Mouse (Mus musculus) stomach, postnatal 0 days (tissue): Measurements from ENCODE around the gene Tmem59l. TPM values are rescaled to one million over a fixed set of nuclear protein-coding genes. Genes with fewer than 3 reads are reported as not detected.
A peak's percentile ranks its signal among the peaks of the same experiment; 100 is the strongest.

Source experiments
- ATAC-seq: fragments of 200-750 bp; cut with Nextera tagmentation; 2 replicates; pipeline ENCODE4 v1.8.0; 2017; ENCODE audit not compliant: low FRiP score, low TSS enrichment
- DNase-seq: peaks from one replicate; pipeline ENCODE4 v3.0.0-alpha.2; 2016; ENCODE audit warnings: low spot score
- H3K27ac ChIP-seq: fragments of 300-500 bp; sonication (generic); replicated peaks from 2 replicates; pipeline ENCODE4 v1.5.1; 2014; ENCODE audit warnings: mild to moderate bottlenecking, control low read depth
- H3K27me3 ChIP-seq: fragments of 300-500 bp; sonication (generic); 2 replicates; pipeline ENCODE4 v1.6.1; 2014; ENCODE audit warnings: low read length; ENCODE audit not compliant: control insufficient read depth, insufficient read depth
- H3K36me3 ChIP-seq: fragments of 300-500 bp; sonication (generic); 2 replicates; pipeline ENCODE4 v1.6.1; 2014; ENCODE audit warnings: low read length, mixed read lengths; ENCODE audit not compliant: control insufficient read depth, insufficient read depth
- H3K4me1 ChIP-seq: fragments of 300-500 bp; sonication (generic); replicated peaks from 2 replicates; pipeline ENCODE4 v1.6.1; 2014; ENCODE audit warnings: antibody characterized with exemption; ENCODE audit not compliant: control insufficient read depth, insufficient read depth
- H3K4me2 ChIP-seq: fragments of 300-500 bp; sonication (generic); replicated peaks from 2 replicates; pipeline ENCODE4 v1.6.1; 2014; ENCODE audit warnings: low read depth, mild to moderate bottlenecking, control low read depth, moderate library complexity
- H3K4me3 ChIP-seq: fragments of 300-500 bp; sonication (generic); 2 replicates; pipeline ENCODE4 v1.5.1; 2014; ENCODE audit warnings: low read depth, low read length, control low read depth
- H3K9ac ChIP-seq: fragments of 300-500 bp; sonication (generic); 2 replicates; pipeline ENCODE4 v1.6.1; 2014; ENCODE audit warnings: mild to moderate bottlenecking, low read length, control low read depth, mixed read lengths
- H3K9me3 ChIP-seq: fragments of 300-500 bp; sonication (generic); 2 replicates; pipeline ENCODE4 v1.6.1; 2016; ENCODE audit warnings: low read length; ENCODE audit not compliant: control insufficient read depth
- CTCF ChIP-seq: IDR thresholded peaks from 2 replicates; pipeline ENCODE4 v1.5.1; 2016; ENCODE audit warnings: antibody characterized with exemption, low read depth, mild to moderate bottlenecking, moderate library complexity
- EP300 ChIP-seq: optimal IDR thresholded peaks from 2 replicates; pipeline ENCODE3; 2016; ENCODE audit warnings: antibody characterized with exemption
- WGBS: fragments of 180-500 bp; shearing (Covaris S2); extraction: QIAGEN DNeasy Blood & Tissue Kit; methylation state at CpG from one replicate; pipeline ENCODE4 v1.1.7; 2014; 5-methylcytosine and 5-hydroxymethylcytosine counted together
- polyA plus RNA-seq: library from polyadenylated mRNA; unstranded; fragments of >200 nt; fragmentation: Nextera tagmentation; extraction: Ambion mirVana; gene quantifications from 2 replicates; pipeline ENCODE4 v1.2.1, GENCODE M21; 2015

Tmem59l gene
- polyA plus RNA-seq, 1 experiment from 2014 or later = 2.4 TPM

GRCm38 (mm10) chr8:70487993-70488796 is 1.0 kb upstream of the Tmem59l start:
- no peak overlapping the region for H3K27ac ChIP-seq
- H3K9me3 ChIP-seq = no peaks in the 10 kb centered on the region
- H3K9ac ChIP-seq = peak overlapping the region; percentile 27; the same call in 1 of the 2 replicates
- peak overlapping the region; percentile 50 for H3K4me2 ChIP-seq
- DNase-seq = peak; percentile 47
- H3K36me3 ChIP-seq = no peaks in the 10 kb centered on the region
- H3K4me1 ChIP-seq = 0 out of 2 replicates have a peak, but pooled peaks cover 4% of the 10 kb centered on the region
- WGBS = 7% methylated on average over 55 of the region's 55 CpGs
- TF ChIP-seq EP300 = no peak
- H3K27me3 ChIP-seq = peaks cover 35% of the 10 kb centered on the region; the same call in 1 of the 2 replicates
- no peak for ATAC-seq
- H3K4me3 ChIP-seq = peak overlapping the region; percentile 31

- WGBS = 64% methylated on average over 7 of the region's 7 CpGs
- no peak overlapping the region for H3K4me3 ChIP-seq
- no peak overlapping the region for H3K4me2 ChIP-seq
- H3K9ac ChIP-seq = no peak overlapping the region
- ATAC-seq = no peak
- peaks cover 20% of the 10 kb centered on the region; the same call in 1 of the 2 replicates for H3K27me3 ChIP-seq
- no peaks in the 10 kb centered on the region for H3K36me3 ChIP-seq
- no peaks in the 10 kb centered on the region for H3K9me3 ChIP-seq
- no peak for DNase-seq
- no peak for TF ChIP-seq EP300
- no peak for TF ChIP-seq CTCF
- no peak overlapping the region for H3K27ac ChIP-seq
- 0 out of 2 replicates have a peak, but pooled peaks cover 4% of the 10 kb centered on the region for H3K4me1 ChIP-seq
These were observed 922 bp downstream of the Tmem59l start for GRCm38 (mm10) chr8:70486191-70486681.

GRCm38 (mm10) chr8:70482943-70483342 is 4.2 kb downstream of the Tmem59l start:
- Histone ChIP-seq H3K36me3 (no peaks in the 10 kb centered on the region), H3K4me1 (no peaks in the 10 kb centered on the region), H3K4me3 (no peak overlapping the region), H3K9me3 (no peaks in the 10 kb centered on the region), H3K9ac (no peak overlapping the region), H3K4me2 (no peak overlapping the region), H3K27ac (no peak overlapping the region), H3K27me3 (peaks cover 4% of the 10 kb centered on the region; the same call in 1 of the 2 replicates)
- ATAC-seq (peak; percentile 21; the same call in 1 of the 2 replicates), DNase-seq (no peak)
- 52% methylated on average over 2 of the region's 2 CpGs for WGBS
- TF ChIP-seq EP300 (no peak), CTCF (no peak)

- ATAC-seq = no peak
- 81% methylated on average over 3 of the region's 3 CpGs for WGBS
- Histone ChIP-seq H3K4me2 (no peak overlapping the region), H3K9me3 (no peaks in the 10 kb centered on the region), H3K27me3 (peaks cover under 1% of the 10 kb centered on the region; the same call in 1 of the 2 replicates), H3K4me3 (no peak overlapping the region), H3K4me1 (0 out of 2 replicates have a peak, but pooled peaks cover 2% of the 10 kb centered on the region), H3K27ac (no peak overlapping the region), H3K9ac (no peak overlapping the region), H3K36me3 (no peaks in the 10 kb centered on the region)
- TF ChIP-seq CTCF (no peak), EP300 (no peak)
- DNase-seq = no peak
These were observed 5.2 kb downstream of the Tmem59l start for GRCm38 (mm10) chr8:70481908-70482307.

GRCm38 (mm10) chr8:70477269-70477982 is 9.7 kb downstream of the Tmem59l start:
- Histone ChIP-seq H3K27me3 (no peaks in the 10 kb centered on the region), H3K4me3 (peak overlapping the region; percentile 83), H3K4me2 (peak overlapping the region; percentile 98), H3K9ac (peak overlapping the region; percentile 35; the same call in 1 of the 2 replicates), H3K36me3 (no peaks in the 10 kb centered on the region), H3K27ac (peak overlapping the region; percentile 53), H3K9me3 (no peaks in the 10 kb centered on the region), H3K4me1 (0 out of 2 replicates have a peak, but pooled peaks cover 2% of the 10 kb centered on the region)
- DNase-seq (peak; percentile 61), ATAC-seq (peak; percentile 25)
- TF ChIP-seq EP300 = no peak
- TF ChIP-seq CTCF = no peak; the same call in 1 of the 2 replicates
- 4% methylated on average over 21 of the region's 21 CpGs for WGBS
